Mouse (Mus musculus) MEL (cell line): ENCODE results near the gene Zfp804a. TPM values are rescaled to one million over a fixed set of nuclear protein-coding genes. Genes with fewer than 3 reads are reported as not detected.

Experiments
- DNase-seq: peaks from one replicate; pipeline ENCODE4 v3.0.0; 2011; ENCODE audit warnings: low read depth, low spot score
- H3K27ac ChIP-seq: 2 replicates; pipeline ENCODE4 v1.5.1; 2012; ENCODE audit warnings: low read depth, mild to moderate bottlenecking, control low read depth, low read length, moderate library complexity; ENCODE audit not compliant: control insufficient read depth
- H3K27me3 ChIP-seq, 2 experiments: fragments of 150-350 bp in 1 of 2; sonication (generic) in 1 of 2; 2 replicates each; pipeline ENCODE4 v1.6.1; 2012; ENCODE audit warnings: low read length in 2 of 2, mild to moderate bottlenecking in 2 of 2, improper control_type of control experiment in 1 of 2, moderate library complexity in 1 of 2; ENCODE audit not compliant: insufficient read depth in 2 of 2, control insufficient read depth in 1 of 2
- H3K36me3 ChIP-seq, 2 experiments: 2 replicates each; pipeline ENCODE4 v1.6.1; 2012 to 2014; ENCODE audit warnings: low read length in 2 of 2, improper control_type of control experiment in 1 of 2, inconsistent platforms in 1 of 2, mild to moderate bottlenecking in 1 of 2; ENCODE audit not compliant: insufficient read depth in 2 of 2, control insufficient read depth in 1 of 2
- H3K4me1 ChIP-seq, 2 experiments: fragments of 150-350 bp in 1 of 2; sonication (generic) in 1 of 2; 2 replicates each; pipeline ENCODE4 v1.6.1; 2012; ENCODE audit warnings: low read length in 2 of 2, improper control_type of control experiment in 1 of 2, mild to moderate bottlenecking in 1 of 2; ENCODE audit not compliant: insufficient read depth in 2 of 2, control insufficient read depth in 1 of 2
- H3K4me3 ChIP-seq, 2 experiments: fragments of 150-350 bp in 1 of 2; sonication (generic) in 1 of 2; 2 replicates each; pipeline ENCODE4 v1.5.1; 2012; ENCODE audit warnings: low read depth in 2 of 2, low read length in 2 of 2, mild to moderate bottlenecking in 2 of 2, moderate library complexity in 2 of 2, control low read depth in 1 of 2, improper control_type of control experiment in 1 of 2; ENCODE audit not compliant: control insufficient read depth in 1 of 2, insufficient read depth in 1 of 2
- H3K79me2 ChIP-seq: 2 replicates; pipeline ENCODE4 v1.6.1; 2012; ENCODE audit warnings: mild to moderate bottlenecking, low read length, moderate library complexity; ENCODE audit not compliant: control insufficient read depth, poor library complexity, insufficient read depth
- H3K9ac ChIP-seq: 2 replicates; pipeline ENCODE4 v1.6.1; 2012; ENCODE audit warnings: low read depth, mild to moderate bottlenecking, control low read depth, low read length, moderate library complexity; ENCODE audit not compliant: control insufficient read depth, poor library complexity, severe bottlenecking
- H3K9me3 ChIP-seq: fragments of 150-350 bp; sonication (generic); replicated peaks from 2 replicates; pipeline ENCODE4 v1.6.1; 2012; ENCODE audit warnings: mild to moderate bottlenecking, low read length, improper control_type of control experiment, moderate library complexity; ENCODE audit not compliant: insufficient read depth
- CHD1 ChIP-seq: IDR thresholded peaks from 2 replicates; pipeline ENCODE4 v1.6.1; 2012; ENCODE audit warnings: low read depth, mild to moderate bottlenecking, inconsistent platforms, low read length, improper control_type of control experiment
- CHD2 ChIP-seq: IDR thresholded peaks from 2 replicates; pipeline ENCODE4 v1.6.1; 2011; ENCODE audit warnings: low read length, improper control_type of control experiment
- E2F4 ChIP-seq: IDR thresholded peaks from 2 replicates; pipeline ENCODE4 v1.6.1; 2011; ENCODE audit warnings: low read depth, low read length, improper control_type of control experiment, borderline replicate concordance
- GABPA ChIP-seq: IDR thresholded peaks from 2 replicates; pipeline ENCODE4 v1.6.1; 2012; ENCODE audit warnings: low read depth, mild to moderate bottlenecking, inconsistent platforms, low read length, improper control_type of control experiment, moderate library complexity
- GATA1 ChIP-seq: IDR thresholded peaks from 2 replicates; pipeline ENCODE4 v1.6.1; 2011; ENCODE audit warnings: low read depth, low read length, improper control_type of control experiment
- JUND ChIP-seq: IDR thresholded peaks from 2 replicates; pipeline ENCODE4 v1.6.1; 2011; ENCODE audit warnings: low read depth, mild to moderate bottlenecking, improper control_type of control experiment, low read length
- MAFK ChIP-seq: IDR thresholded peaks from 2 replicates; pipeline ENCODE4 v1.6.1; 2011; ENCODE audit warnings: low read depth, mild to moderate bottlenecking, low read length, improper control_type of control experiment, borderline replicate concordance
- MAZ ChIP-seq: IDR thresholded peaks from 2 replicates; pipeline ENCODE4 v1.6.1; 2012; ENCODE audit warnings: low read depth, mild to moderate bottlenecking, inconsistent platforms, low read length, improper control_type of control experiment
- MEF2A ChIP-seq: IDR thresholded peaks from 2 replicates; pipeline ENCODE4 v1.6.1; 2014; ENCODE audit warnings: low read depth, mild to moderate bottlenecking, inconsistent platforms, low read length, improper control_type of control experiment; ENCODE audit not compliant: poor library complexity, insufficient replicate concordance, severe bottlenecking; ENCODE audit errors: extremely low read depth
- NELFE ChIP-seq: IDR thresholded peaks from 2 replicates; pipeline ENCODE4 v1.6.1; 2011; ENCODE audit warnings: low read depth, low read length, improper control_type of control experiment
- NRF1 ChIP-seq: IDR thresholded peaks from 2 replicates; pipeline ENCODE4 v1.6.1; 2014; ENCODE audit warnings: low read depth, mild to moderate bottlenecking, inconsistent platforms, low read length, improper control_type of control experiment, moderate library complexity; ENCODE audit not compliant: poor library complexity, insufficient read depth, severe bottlenecking
- POLR2AphosphoS2 ChIP-seq: IDR thresholded peaks from 2 replicates; pipeline ENCODE4 v1.6.1; 2011; ENCODE audit warnings: low read length, improper control_type of control experiment
- POLR2AphosphoS5 ChIP-seq: IDR thresholded peaks from 2 replicates; pipeline ENCODE4 v1.6.1; 2012; ENCODE audit warnings: low read depth, borderline replicate concordance, mild to moderate bottlenecking, inconsistent platforms, low read length, moderate library complexity, mixed read lengths
- RAD21 ChIP-seq: IDR thresholded peaks from 2 replicates; pipeline ENCODE4 v1.6.1; 2011; ENCODE audit warnings: mild to moderate bottlenecking, low read depth, low read length, improper control_type of control experiment
- RCOR1 ChIP-seq: IDR thresholded peaks from 2 replicates; pipeline ENCODE4 v1.6.1; 2012; ENCODE audit warnings: low read depth, mild to moderate bottlenecking, inconsistent platforms, low read length, improper control_type of control experiment
- TBP ChIP-seq: IDR thresholded peaks from 2 replicates; pipeline ENCODE4 v1.8.0; 2011; ENCODE audit warnings: low read depth, low read length, improper control_type of control experiment
- UBTF ChIP-seq: IDR thresholded peaks from 2 replicates; pipeline ENCODE4 v1.6.1; 2012; ENCODE audit warnings: low read depth, mild to moderate bottlenecking, inconsistent platforms, low read length, improper control_type of control experiment, moderate library complexity, borderline replicate concordance; ENCODE audit not compliant: insufficient read depth
- ZKSCAN1 ChIP-seq: IDR thresholded peaks from 2 replicates; pipeline ENCODE4 v1.6.1; 2012; ENCODE audit warnings: low read depth, mild to moderate bottlenecking, inconsistent platforms, low read length, improper control_type of control experiment, moderate library complexity
- ZMIZ1 ChIP-seq: IDR thresholded peaks from 2 replicates; pipeline ENCODE4 v1.6.1; 2012; ENCODE audit warnings: low read depth, mild to moderate bottlenecking, inconsistent platforms, low read length, improper control_type of control experiment, moderate library complexity
- ZNF384 ChIP-seq: IDR thresholded peaks from 2 replicates; pipeline ENCODE4 v1.6.1; 2012; ENCODE audit warnings: low read depth, mild to moderate bottlenecking, inconsistent platforms, low read length, improper control_type of control experiment
- polyA plus RNA-seq, 2 experiments: library from polyadenylated mRNA; stranded (reverse) in 1 of 2; unstranded in 1 of 2; fragments of >175 nt in 1 of 2; fragments of >200 nt in 1 of 2; gene quantifications; 2 replicates each; pipeline versions ENCODE4 v1.2.1 to v1.2.4; 2012; ENCODE audit warnings: low replicate concordance in 2 of 2, low read depth in 1 of 2; ENCODE audit not compliant: insufficient read length in 2 of 2, insufficient read depth in 1 of 2, missing spikeins in 1 of 2
- total RNA-seq: library from RNA; depleted of rRNA; stranded (reverse); fragments of 300-350 nt; gene quantifications from 2 replicates; pipeline ENCODE4 v1.2.3, GENCODE M21; 2012

Zfp804a gene
- total and polyA plus RNA-seq, 3 experiments: not detected

DNA sequence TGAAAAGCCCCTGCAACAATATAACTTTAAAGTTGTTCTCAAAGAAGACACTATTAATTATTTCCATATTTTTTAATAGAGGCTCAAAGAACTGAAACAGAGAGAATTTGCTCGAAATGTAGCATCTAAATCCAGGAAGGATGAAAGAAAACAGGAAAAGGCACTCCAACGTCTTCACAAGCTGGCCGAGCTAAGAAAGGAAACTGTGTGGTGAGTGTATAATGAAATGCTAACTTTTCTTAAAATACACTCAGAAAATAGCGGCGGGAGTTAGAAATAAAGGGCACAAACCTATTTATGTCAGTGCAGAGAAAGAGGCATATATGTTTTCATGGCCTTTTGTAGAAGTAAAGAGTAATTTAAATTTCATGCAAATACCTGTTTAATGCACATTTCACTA, 200.4 kb downstream of the Zfp804a start:
- Histone ChIP-seq H3K4me1 (no peaks in the 10 kb centered on the region), H3K27me3 (no peaks in the 10 kb centered on the region), H3K27ac (no peak overlapping the region), H3K4me3 (no peak overlapping the region), H3K36me3 (no peaks in the 10 kb centered on the region), H3K9me3 (no peaks in the 10 kb centered on the region), H3K79me2 (no peaks in the 10 kb centered on the region), H3K9ac (no peak overlapping the region)
- TF ChIP-seq RAD21 (no peak), UBTF (no peak), CHD2 (no peak), MEF2A (no peak), ZNF384 (no peak), POLR2AphosphoS2 (no peak), TBP (no peak), NELFE (no peak), JUND (no peak), ZMIZ1 (no peak), CHD1 (no peak), GATA1 (no peak), ZKSCAN1 (no peak), RCOR1 (no peak), NRF1 (no peak), E2F4 (no peak), MAZ (no peak)
- no peak for DNase-seq

DNA sequence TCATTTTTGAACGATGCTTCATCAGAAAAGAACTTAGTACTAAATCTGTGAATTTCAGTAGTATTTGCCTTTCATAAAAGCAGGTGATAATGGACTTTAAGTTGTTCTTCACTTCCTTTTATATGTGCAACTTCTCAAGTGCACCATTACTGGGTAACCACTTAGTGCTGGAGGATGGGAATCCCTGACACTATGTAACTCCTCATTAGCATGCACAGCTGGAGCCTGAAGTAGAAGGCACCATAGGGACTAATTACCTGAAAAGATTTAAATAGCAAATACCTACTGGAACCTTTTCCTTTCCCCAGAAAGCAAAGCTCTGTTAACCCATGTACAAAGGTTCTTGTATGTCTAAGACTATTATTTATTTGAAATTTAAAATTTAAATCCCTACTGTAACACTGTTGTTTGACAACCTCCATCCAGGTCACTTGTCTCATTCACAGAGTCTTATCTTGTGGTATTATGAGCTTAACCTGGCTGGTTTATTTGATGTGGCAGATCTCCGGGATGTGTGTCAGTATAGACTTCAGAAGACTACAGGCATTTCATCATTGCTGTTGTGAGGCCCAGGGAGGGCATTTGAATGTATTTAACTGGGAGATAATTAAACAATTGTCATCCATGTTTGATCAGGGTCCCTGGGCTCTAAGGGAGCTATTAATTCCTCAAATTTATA, 229.7 kb downstream of the Zfp804a start:
- Histone ChIP-seq H3K9me3 (no peaks in the 10 kb centered on the region), H3K27me3 (no peaks in the 10 kb centered on the region), H3K36me3 (no peaks in the 10 kb centered on the region), H3K4me1 (no peaks in the 10 kb centered on the region), H3K4me3 (no peak overlapping the region), H3K9ac (no peak overlapping the region), H3K79me2 (no peaks in the 10 kb centered on the region), H3K27ac (no peak overlapping the region)
- TF ChIP-seq GATA1 (no peak), E2F4 (no peak), ZMIZ1 (no peak), POLR2AphosphoS2 (no peak), POLR2AphosphoS5 (no peak), UBTF (no peak), MAFK (no peak), GABPA (no peak), RAD21 (no peak)
- no peak for DNase-seq
